In the genomic region with DNA sequence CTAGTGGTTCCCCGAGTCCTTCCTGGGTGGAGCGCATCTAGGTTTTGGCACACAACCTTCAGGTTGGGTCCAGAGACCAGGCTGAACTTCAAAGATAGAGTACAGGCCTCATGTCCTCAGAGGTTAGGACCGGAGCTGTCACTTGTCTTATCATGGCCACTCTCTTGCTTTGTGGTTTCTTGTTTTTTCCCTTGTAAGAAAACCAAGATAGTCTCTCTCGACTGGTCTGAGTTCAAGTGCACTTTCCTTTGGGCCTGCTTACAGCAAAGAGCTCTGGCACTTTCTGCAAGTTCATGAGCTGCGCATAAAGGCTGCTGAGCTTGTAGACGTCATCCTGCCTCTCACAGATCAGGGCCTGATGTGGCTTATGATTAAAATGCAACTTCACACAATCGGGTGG, we compare ENCODE assay signal across 39 mouse cellular contexts. TPM values are rescaled to one million over a fixed set of nuclear protein-coding genes. Genes with fewer than 3 reads are reported as not detected.
DNase-seq lines count a peak whose midpoint lies in the region; ATAC-seq lines count a peak whose summit lies in the region.
"Had no signal": no experiment of that assay in that cellular context is flagged by ENCODE, and none has a peak within 500 bp of the region (broad histone marks: within the 10 kb centered on the region; RNA-seq: fewer than 3 reads in every experiment).

No protein-coding gene starts in this region.

- peaks cover 8% of the 10 kb centered on the region for H3K4me1 ChIP-seq in liver, embryonic 11.5 days (replicated peaks; ENCODE audit: control insufficient read depth, insufficient read depth, low read length)
- H3K4me1 ChIP-seq in liver, embryonic 12.5 days = peaks cover 13% of the 10 kb centered on the region
- H3K4me1 ChIP-seq in liver, embryonic 16.5 days (ENCODE audit: control insufficient read depth, low read depth, low read length) = no peaks in the 10 kb centered on the region
- H3K4me1 ChIP-seq in hindbrain, embryonic 16.5 days (ENCODE audit: control insufficient read depth, insufficient read depth, low read depth, low read length) = no peaks in the 10 kb centered on the region
- H3K4me1 ChIP-seq: embryonic facial prominence, embryonic 12.5 days; heart, embryonic 12.5 days; midbrain, embryonic 12.5 days; neural tube, embryonic 12.5 days had no signal

- H3K9ac ChIP-seq in liver, embryonic 11.5 days (ENCODE audit: low read depth, low read length) = no peak overlapping the region
- H3K9ac ChIP-seq in liver, embryonic 12.5 days = no peak overlapping the region
- no peak overlapping the region for H3K9ac ChIP-seq in liver, embryonic 16.5 days (ENCODE audit: low read depth, low read length)
- H3K9ac ChIP-seq in hindbrain, embryonic 16.5 days (ENCODE audit: low read depth, low read length) = no peak overlapping the region
- H3K9ac ChIP-seq: embryonic facial prominence, embryonic 12.5 days; heart, embryonic 12.5 days; hindbrain, embryonic 14.5 days; lung, embryonic 14.5 days; midbrain, embryonic 12.5 days; neural tube, embryonic 12.5 days had no signal

- H3K36me3 ChIP-seq in liver, embryonic 11.5 days (ENCODE audit: control insufficient read depth, insufficient read depth, low read length) = no peaks in the 10 kb centered on the region
- H3K36me3 ChIP-seq in liver, embryonic 12.5 days = no peaks in the 10 kb centered on the region
- H3K36me3 ChIP-seq in liver, embryonic 16.5 days (ENCODE audit: control insufficient read depth, insufficient read depth) = no peaks in the 10 kb centered on the region
- H3K36me3 ChIP-seq in hindbrain, embryonic 16.5 days (ENCODE audit: control insufficient read depth, insufficient read depth, low read length) = no peaks in the 10 kb centered on the region
- H3K36me3 ChIP-seq: embryonic facial prominence, embryonic 12.5 days; heart, embryonic 12.5 days; midbrain, embryonic 12.5 days; neural tube, embryonic 12.5 days had no signal

- H3K4me3 ChIP-seq in liver, embryonic 11.5 days (ENCODE audit: low read depth, low read length) = no peak overlapping the region
- H3K4me3 ChIP-seq in liver, embryonic 12.5 days = no peak overlapping the region
- no peak overlapping the region for H3K4me3 ChIP-seq in liver, embryonic 16.5 days (ENCODE audit: low read depth, low read length)
- H3K4me3 ChIP-seq in hindbrain, embryonic 16.5 days (ENCODE audit: low read length) = no peak overlapping the region
- H3K4me3 ChIP-seq: embryonic facial prominence, embryonic 12.5 days; gastrocnemius, adult 2 months; heart, adult 2 months; heart, embryonic 12.5 days; layer of hippocampus, adult 2 months; midbrain, embryonic 12.5 days; myocyte; neural tube, embryonic 12.5 days had no signal

- H3K4me2 ChIP-seq in liver, embryonic 11.5 days = no peak overlapping the region
- no peak overlapping the region for H3K4me2 ChIP-seq in liver, embryonic 12.5 days
- no peak overlapping the region for H3K4me2 ChIP-seq in liver, embryonic 16.5 days (ENCODE audit: low read depth, low read length)
- H3K4me2 ChIP-seq in hindbrain, embryonic 16.5 days (ENCODE audit: low read length) = no peak overlapping the region
- H3K4me2 ChIP-seq: embryonic facial prominence, embryonic 12.5 days; heart, embryonic 12.5 days; hindbrain, embryonic 14.5 days; lung, embryonic 14.5 days; midbrain, embryonic 12.5 days; neural tube, embryonic 12.5 days had no signal

- no peaks in the 10 kb centered on the region; the same call in 1 of the 2 replicates for H3K27me3 ChIP-seq in liver, embryonic 11.5 days (replicated peaks; ENCODE audit: control insufficient read depth, insufficient read depth, low read length)
- H3K27me3 ChIP-seq in liver, embryonic 12.5 days (replicated peaks) = peaks cover 9% of the 10 kb centered on the region; the same call in 1 of the 2 replicates
- H3K27me3 ChIP-seq in liver, embryonic 16.5 days (ENCODE audit: control insufficient read depth, insufficient read depth, low read depth, low read length) = no peaks in the 10 kb centered on the region
- H3K27me3 ChIP-seq in hindbrain, embryonic 16.5 days (replicated peaks; ENCODE audit: control insufficient read depth, insufficient read depth, low read length) = no peaks in the 10 kb centered on the region
- H3K27me3 ChIP-seq: embryonic facial prominence, embryonic 12.5 days; neural tube, embryonic 12.5 days had no signal

- H3K9me3 ChIP-seq in liver, embryonic 11.5 days (ENCODE audit: control insufficient read depth, low read length) = no peaks in the 10 kb centered on the region
- no peaks in the 10 kb centered on the region for H3K9me3 ChIP-seq in liver, embryonic 12.5 days (replicated peaks)
- H3K9me3 ChIP-seq in liver, embryonic 16.5 days (replicated peaks; ENCODE audit: control insufficient read depth, low read length) = no peaks in the 10 kb centered on the region
- H3K9me3 ChIP-seq in hindbrain, embryonic 16.5 days (ENCODE audit: control insufficient read depth, low read length) = no peaks in the 10 kb centered on the region
- H3K9me3 ChIP-seq: embryonic facial prominence, embryonic 12.5 days; heart, embryonic 12.5 days; midbrain, embryonic 12.5 days; neural tube, embryonic 12.5 days had no signal

- no peak for DNase-seq in liver, embryonic 11.5 days (ENCODE audit: low spot score)
- DNase-seq in lung, postnatal 4 days = no peak
- no peak for DNase-seq in layer of hippocampus, postnatal 10 days (ENCODE audit: low spot score in 2 of 2)
- DNase-seq: adrenal gland, postnatal 36 days; cerebellum, adult 18-20 months; cerebellum, postnatal 14 days; embryo, embryonic 11 days; gastrocnemius, adult 2 months; gastrocnemius, postnatal 36 days; heart, adult 2 months; heart, postnatal 4 days; kidney, adult 2 months; kidney, postnatal 36 days; lung, embryonic 14.5 days; lung, postnatal 36 days; thymus, postnatal 25 days had no signal

- H3K27ac ChIP-seq in liver, embryonic 11.5 days (ENCODE audit: low read depth, low read length) = no peak overlapping the region
- no peak overlapping the region for H3K27ac ChIP-seq in liver, embryonic 12.5 days
- no peak overlapping the region for H3K27ac ChIP-seq in liver, embryonic 16.5 days (ENCODE audit: low read length)
- H3K27ac ChIP-seq in hindbrain, embryonic 16.5 days (ENCODE audit: low read depth, low read length) = no peak overlapping the region
- H3K27ac ChIP-seq: embryonic facial prominence, embryonic 12.5 days; gastrocnemius, adult 2 months; heart, adult 2 months; hindbrain, embryonic 14.5 days; layer of hippocampus, adult 2 months; midbrain, embryonic 12.5 days; neural tube, embryonic 12.5 days had no signal

- ATAC-seq in liver, embryonic 11.5 days (replicated peaks; ENCODE audit: low FRiP score) = peak; percentile 49; the same call in 1 of the 2 replicates
- no peak; the same call in 1 of the 2 replicates for ATAC-seq in liver, embryonic 12.5 days
- ATAC-seq in erythroid progenitor cell, adult 5-6 weeks (replicated peaks; ENCODE audit: low FRiP score, poor library complexity, severe bottlenecking) = peak; percentile 21; the same call in 1 of the 2 replicates
- ATAC-seq in liver, embryonic 16.5 days (ENCODE audit: low read depth) = peak; percentile 16; the same call in 1 of the 2 replicates
- peak; percentile 90 for ATAC-seq in megakaryocyte-erythroid progenitor cell, adult 5-6 weeks (replicated peaks; ENCODE audit: low FRiP score, low TSS enrichment, poor library complexity, severe bottlenecking)
- ATAC-seq in hindbrain, embryonic 16.5 days = no peak
- ATAC-seq: forebrain, embryonic 16.5 days had no signal

- WGBS in liver, embryonic 11.5 days = 45% methylated on average over 7 of the region's 7 CpGs
- 23% methylated on average over 7 of the region's 7 CpGs for WGBS in liver, embryonic 12.5 days (ENCODE audit: insufficient replicate concordance)
- 21% methylated on average over 7 of the region's 7 CpGs for WGBS in liver, embryonic 16.5 days (ENCODE audit: insufficient replicate concordance)
- WGBS in hindbrain, embryonic 16.5 days = 88% methylated on average over 7 of the region's 7 CpGs

RNA-seq across cellular contexts. Expression of gene Cd7, which starts 12.0 kb away (rescaled TPM):
- polyA plus RNA-seq in liver, embryonic 11.5 days (2014; fragmentation: Nextera tagmentation; extraction: Ambion mirVana) = 0.18 TPM in 2 replicates
- polyA plus RNA-seq in liver, embryonic 12.5 days (2016; fragmentation: Nextera tagmentation; extraction: Ambion mirVana) = 0.33 and 0.54 TPM in 2 replicates
- 4.0 and 13.0 TPM in 2 replicates for total RNA-seq in erythroid progenitor cell, adult 5-6 weeks (2015; ENCODE audit: low replicate concordance)
- total RNA-seq in erythroid progenitor cell, adult 5-6 weeks (2017; ENCODE audit: low replicate concordance) = 1.2 TPM in 1 of 2 replicates, not detected in the other
- polyA plus RNA-seq in liver, embryonic 16.5 days (2015; fragmentation: Nextera tagmentation; extraction: Ambion mirVana) = 1.3 and 1.6 TPM in 2 replicates
- 16.6 TPM in 2 replicates for total RNA-seq in megakaryocyte-erythroid progenitor cell, adult 5-6 weeks (2014; fragmentation: Nextera tagmentation)
- 1.2 and 6.7 TPM in 2 replicates for total RNA-seq in megakaryocyte-erythroid progenitor cell, adult 5-6 weeks (2017)
- 0.29 TPM in 1 of 2 replicates, not detected in the other for polyA plus RNA-seq in hindbrain, embryonic 16.5 days (2015; fragmentation: Nextera tagmentation; extraction: Ambion mirVana)
- not detected for total RNA-seq in layer of hippocampus, postnatal 10 days (2021)
- total RNA-seq: gastrocnemius, adult 2 months; gastrocnemius, postnatal 36 days; layer of hippocampus, adult 2 months; layer of hippocampus, postnatal 25 days; midbrain, postnatal 0 days had no signal
- polyA plus RNA-seq: forebrain, embryonic 11.5 days; forebrain, embryonic 16.5 days; heart, embryonic 12.5 days; heart, postnatal 0 days; lung, embryonic 14.5 days; midbrain, embryonic 12.5 days; midbrain, postnatal 0 days had no signal

RNA-seq across cellular contexts. Expression of gene Sectm1b, which starts 36.1 kb away (rescaled TPM):
- polyA plus RNA-seq in liver, embryonic 11.5 days (2014; fragmentation: Nextera tagmentation; extraction: Ambion mirVana) = not detected in 2 replicates
- polyA plus RNA-seq in liver, embryonic 12.5 days (2016; fragmentation: Nextera tagmentation; extraction: Ambion mirVana) = 0.14 TPM in 1 of 2 replicates, not detected in the other
- total RNA-seq in erythroid progenitor cell, adult 5-6 weeks (2015; ENCODE audit: low replicate concordance) = not detected in 2 replicates
- not detected in 2 replicates for total RNA-seq in erythroid progenitor cell, adult 5-6 weeks (2017; ENCODE audit: low replicate concordance)
- 0.05 and 0.22 TPM in 2 replicates for polyA plus RNA-seq in liver, embryonic 16.5 days (2015; fragmentation: Nextera tagmentation; extraction: Ambion mirVana)
- not detected in 2 replicates for total RNA-seq in megakaryocyte-erythroid progenitor cell, adult 5-6 weeks (2014; fragmentation: Nextera tagmentation)
- total RNA-seq in megakaryocyte-erythroid progenitor cell, adult 5-6 weeks (2017) = not detected in 2 replicates
- not detected in 2 replicates for polyA plus RNA-seq in hindbrain, embryonic 16.5 days (2015; fragmentation: Nextera tagmentation; extraction: Ambion mirVana)
- not detected for total RNA-seq in layer of hippocampus, postnatal 10 days (2021)
- total RNA-seq: adrenal gland, postnatal 36 days; gastrocnemius, adult 2 months; gastrocnemius, postnatal 36 days; heart, adult 2 months; heart, postnatal 4 days; layer of hippocampus, adult 2 months; layer of hippocampus, postnatal 25 days; left cerebral cortex, adult 8-10 months; left cerebral cortex, postnatal 36 days; midbrain, postnatal 0 days had no signal
- polyA plus RNA-seq: brain, embryonic 14.5 days; embryonic facial prominence, embryonic 12.5 days; forebrain, embryonic 11.5 days; forebrain, embryonic 16.5 days; heart, adult 2 months; heart, embryonic 12.5 days; hindbrain, embryonic 14.5 days; limb, embryonic 14.5 days; lung, embryonic 14.5 days; midbrain, embryonic 12.5 days; midbrain, postnatal 0 days; myocyte; neural tube, embryonic 12.5 days; testis, adult 2 months had no signal

RNA-seq across cellular contexts. Expression of gene Csnk1d, which starts 36.1 kb away (rescaled TPM):
- 62.2 and 66.5 TPM in 2 replicates for polyA plus RNA-seq in liver, embryonic 11.5 days (2014; fragmentation: Nextera tagmentation; extraction: Ambion mirVana)
- polyA plus RNA-seq in liver, embryonic 12.5 days (2016; fragmentation: Nextera tagmentation; extraction: Ambion mirVana) = 58.4 and 61.1 TPM in 2 replicates
- total RNA-seq in erythroid progenitor cell, adult 5-6 weeks (2015; ENCODE audit: low replicate concordance) = 7.6 and 27.7 TPM in 2 replicates
- 17.3 and 26.2 TPM in 2 replicates for total RNA-seq in erythroid progenitor cell, adult 5-6 weeks (2017; ENCODE audit: low replicate concordance)
- polyA plus RNA-seq in liver, embryonic 16.5 days (2015; fragmentation: Nextera tagmentation; extraction: Ambion mirVana) = 33.4 and 36.8 TPM in 2 replicates
- total RNA-seq in megakaryocyte-erythroid progenitor cell, adult 5-6 weeks (2014; fragmentation: Nextera tagmentation) = 64.0 and 86.0 TPM in 2 replicates
- total RNA-seq in megakaryocyte-erythroid progenitor cell, adult 5-6 weeks (2017) = 109 and 132 TPM in 2 replicates
- polyA plus RNA-seq in hindbrain, embryonic 16.5 days (2015; fragmentation: Nextera tagmentation; extraction: Ambion mirVana) = 124 and 141 TPM in 2 replicates
- 100 to 1,000 TPM; 115 TPM for total RNA-seq in layer of hippocampus, postnatal 10 days (2021)

RNA-seq across cellular contexts. Expression of gene Sectm1a, which starts 53.8 kb away (rescaled TPM):
- polyA plus RNA-seq in liver, embryonic 11.5 days (2014; fragmentation: Nextera tagmentation; extraction: Ambion mirVana) = 0.32 and 0.86 TPM in 2 replicates
- 0.37 and 0.43 TPM in 2 replicates for polyA plus RNA-seq in liver, embryonic 12.5 days (2016; fragmentation: Nextera tagmentation; extraction: Ambion mirVana)
- total RNA-seq in erythroid progenitor cell, adult 5-6 weeks (2015; ENCODE audit: low replicate concordance) = not detected in 2 replicates
- not detected in 2 replicates for total RNA-seq in erythroid progenitor cell, adult 5-6 weeks (2017; ENCODE audit: low replicate concordance)
- 0.89 and 1.8 TPM in 2 replicates for polyA plus RNA-seq in liver, embryonic 16.5 days (2015; fragmentation: Nextera tagmentation; extraction: Ambion mirVana)
- total RNA-seq in megakaryocyte-erythroid progenitor cell, adult 5-6 weeks (2014; fragmentation: Nextera tagmentation) = not detected in 2 replicates
- total RNA-seq in megakaryocyte-erythroid progenitor cell, adult 5-6 weeks (2017) = not detected in 2 replicates
- not detected in 2 replicates for polyA plus RNA-seq in hindbrain, embryonic 16.5 days (2015; fragmentation: Nextera tagmentation; extraction: Ambion mirVana)
- total RNA-seq in layer of hippocampus, postnatal 10 days (2021) = not detected
- total RNA-seq: adrenal gland, postnatal 36 days; gastrocnemius, adult 2 months; gastrocnemius, postnatal 36 days; heart, adult 2 months; heart, postnatal 4 days; layer of hippocampus, adult 2 months; layer of hippocampus, postnatal 25 days; left cerebral cortex, adult 8-10 months; left cerebral cortex, postnatal 36 days; midbrain, postnatal 0 days had no signal
- polyA plus RNA-seq: brain, embryonic 14.5 days; embryonic facial prominence, embryonic 12.5 days; forebrain, embryonic 11.5 days; forebrain, embryonic 16.5 days; heart, adult 2 months; heart, embryonic 12.5 days; hindbrain, embryonic 14.5 days; midbrain, embryonic 12.5 days; midbrain, postnatal 0 days; neural tube, embryonic 12.5 days; stomach, embryonic 14.5 days had no signal

Comparison
In these comparisons a context has a peak if more than half of its experiments do, and no peak if none do; other contexts are left out.
1. ATAC-seq: peak in liver, embryonic 11.5 days (single experiment), erythroid progenitor cell, adult 5-6 weeks (single experiment), liver, embryonic 16.5 days (single experiment) and megakaryocyte-erythroid progenitor cell, adult 5-6 weeks (single experiment); none in liver, embryonic 12.5 days (single experiment) and hindbrain, embryonic 16.5 days (single experiment).